Mouse (Mus musculus) embryonic facial prominence, embryonic 15.5 days (tissue): ENCODE measurements around the gene Ldlrad3. TPM values are rescaled to one million over a fixed set of nuclear protein-coding genes. Genes with fewer than 3 reads are reported as not detected.

Experiments
- ATAC-seq: fragments of 200-750 bp; cut with Nextera tagmentation; 2 replicates; pipeline ENCODE4 v1.8.0; 2017; ENCODE audit warnings: low read depth, moderate TSS enrichment; ENCODE audit not compliant: insufficient number of reproducible peaks, low FRiP score, low TSS enrichment
- H3K27ac ChIP-seq: fragments of 300-500 bp; sonication (generic); replicated peaks from 2 replicates; pipeline ENCODE4 v1.5.1; 2015; ENCODE audit warnings: mild to moderate bottlenecking, inconsistent platforms
- H3K27me3 ChIP-seq: fragments of 300-500 bp; sonication (generic); 2 replicates; pipeline ENCODE4 v1.6.1; 2015; ENCODE audit warnings: inconsistent platforms
- H3K36me3 ChIP-seq: fragments of 300-500 bp; sonication (generic); 2 replicates; pipeline ENCODE4 v1.6.1; 2015; ENCODE audit warnings: mild to moderate bottlenecking, inconsistent platforms
- H3K4me1 ChIP-seq: fragments of 300-500 bp; sonication (generic); 2 replicates; pipeline ENCODE4 v1.6.1; 2015; ENCODE audit warnings: inconsistent platforms
- H3K4me2 ChIP-seq: fragments of 300-500 bp; sonication (generic); replicated peaks from 2 replicates; pipeline ENCODE4 v1.6.1; 2015; ENCODE audit warnings: mild to moderate bottlenecking, inconsistent platforms
- H3K4me3 ChIP-seq: fragments of 300-500 bp; sonication (generic); replicated peaks from 2 replicates; pipeline ENCODE4 v1.5.1; 2015; ENCODE audit warnings: mild to moderate bottlenecking, inconsistent platforms
- H3K9ac ChIP-seq: fragments of 300-500 bp; sonication (generic); 2 replicates; pipeline ENCODE4 v1.6.1; 2015; ENCODE audit warnings: inconsistent platforms
- H3K9me3 ChIP-seq: fragments of 300-500 bp; sonication (generic); replicated peaks from 2 replicates; pipeline ENCODE4 v1.6.1; 2016; ENCODE audit warnings: inconsistent platforms
- WGBS: fragments of 180-500 bp; shearing (Covaris S2); methylation state at CpG from one replicate; pipeline ENCODE4 v1.1.7; 2015; 5-methylcytosine and 5-hydroxymethylcytosine counted together
- polyA plus RNA-seq: library from polyadenylated mRNA; unstranded; fragments of >200 nt; fragmentation: Nextera tagmentation; extraction: Ambion mirVana; gene quantifications from 2 replicates; pipeline ENCODE4 v1.2.1, GENCODE M21; 2015

The Ldlrad3 gene
- polyA plus RNA-seq, 1 experiment from 2014 or later = 59.9 TPM

DNA sequence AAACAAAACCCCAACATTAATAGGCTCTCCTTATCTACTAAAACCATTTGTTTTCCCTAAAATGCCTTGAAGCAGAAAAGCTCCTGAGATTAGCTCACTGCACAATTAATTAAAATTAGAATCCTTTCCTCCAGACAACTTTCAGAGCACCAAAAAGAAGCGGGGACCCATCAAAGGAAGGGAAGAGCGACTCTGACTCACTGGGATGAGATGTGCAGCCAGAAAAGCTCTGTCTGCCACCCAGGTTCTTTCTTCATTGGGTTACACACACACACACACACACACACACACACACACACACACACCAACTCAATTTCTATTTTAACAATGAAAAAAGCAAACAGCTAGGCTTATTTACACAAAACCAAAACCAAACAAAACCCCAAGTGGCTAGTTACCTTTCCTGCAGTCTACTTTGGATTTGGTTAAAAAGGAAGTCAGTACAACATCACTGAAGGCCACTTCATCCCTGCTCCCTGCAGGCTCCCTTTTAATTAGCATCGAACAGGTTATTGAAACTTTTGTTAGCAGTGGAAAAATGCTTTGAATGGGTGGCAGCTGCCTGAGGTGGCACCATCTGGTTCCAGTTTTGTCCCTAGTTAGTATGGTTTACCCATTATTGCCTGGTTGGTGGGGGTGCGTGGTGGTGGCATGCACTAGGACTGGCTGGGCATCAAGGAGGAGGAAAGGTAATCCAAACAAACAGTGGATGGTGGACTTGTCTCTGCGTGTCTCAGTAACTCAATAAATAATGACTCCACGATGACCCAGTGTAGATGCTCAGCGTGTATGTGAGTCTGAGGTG lies 235.3 kb downstream of the Ldlrad3 start:
- Histone ChIP-seq H3K9me3 (no peaks in the 10 kb centered on the region), H3K4me1 (no peaks in the 10 kb centered on the region), H3K36me3 (peaks cover 22% of the 10 kb centered on the region), H3K27me3 (no peaks in the 10 kb centered on the region), H3K27ac (no peak overlapping the region), H3K4me2 (no peak overlapping the region), H3K4me3 (no peak overlapping the region), H3K9ac (no peak overlapping the region)
- ATAC-seq = no peak
- 62% methylated on average over 7 of the region's 7 CpGs for WGBS

DNA sequence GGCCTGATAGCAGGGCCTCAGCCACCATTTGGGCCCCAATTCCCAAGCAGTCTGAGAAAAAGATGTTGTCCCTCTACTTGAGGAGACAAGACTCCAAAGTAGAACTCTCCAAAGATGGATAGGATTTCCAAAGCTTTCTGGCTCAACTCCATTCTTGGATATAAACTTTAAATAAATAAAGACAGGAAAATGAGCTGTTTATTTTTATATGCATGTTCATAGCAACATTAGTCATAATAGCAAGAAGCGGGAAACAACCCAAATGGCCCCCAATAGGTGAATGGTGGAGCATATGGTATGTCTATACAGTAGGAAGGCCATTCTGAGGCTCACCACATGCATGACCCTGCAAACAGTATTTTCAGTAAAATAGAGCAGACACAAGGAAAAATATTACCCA lies 251.2 kb downstream of the Ldlrad3 start:
- Histone ChIP-seq H3K9me3 (no peaks in the 10 kb centered on the region), H3K9ac (no peak overlapping the region), H3K4me2 (no peak overlapping the region), H3K27me3 (no peaks in the 10 kb centered on the region), H3K27ac (no peak overlapping the region), H3K36me3 (no peaks in the 10 kb centered on the region), H3K4me1 (no peaks in the 10 kb centered on the region), H3K4me3 (no peak overlapping the region)
- ATAC-seq = no peak
- 81% methylated on average over 1 of the region's 1 CpGs for WGBS

DNA sequence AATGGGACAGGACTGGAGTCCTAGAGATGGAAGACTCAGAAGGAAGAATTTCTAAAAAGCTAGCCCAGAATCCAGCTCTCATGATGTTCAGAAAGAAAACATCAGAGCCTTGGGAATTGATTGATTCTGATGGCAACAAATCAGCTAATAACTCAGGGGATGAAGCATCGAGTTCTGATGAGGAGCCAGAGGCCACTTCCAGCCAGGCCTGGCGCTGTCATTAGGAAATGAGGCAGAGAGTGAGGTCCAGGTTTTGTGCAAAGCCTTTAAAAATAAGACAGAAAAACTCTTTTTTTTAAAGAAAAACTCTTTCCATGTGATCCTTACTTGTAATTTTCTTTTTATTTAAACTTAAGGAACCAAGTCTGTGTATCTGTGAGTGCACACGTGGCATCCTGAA lies 252.9 kb downstream of the Ldlrad3 start:
- H3K4me3 ChIP-seq = no peak overlapping the region
- ATAC-seq = no peak

DNA sequence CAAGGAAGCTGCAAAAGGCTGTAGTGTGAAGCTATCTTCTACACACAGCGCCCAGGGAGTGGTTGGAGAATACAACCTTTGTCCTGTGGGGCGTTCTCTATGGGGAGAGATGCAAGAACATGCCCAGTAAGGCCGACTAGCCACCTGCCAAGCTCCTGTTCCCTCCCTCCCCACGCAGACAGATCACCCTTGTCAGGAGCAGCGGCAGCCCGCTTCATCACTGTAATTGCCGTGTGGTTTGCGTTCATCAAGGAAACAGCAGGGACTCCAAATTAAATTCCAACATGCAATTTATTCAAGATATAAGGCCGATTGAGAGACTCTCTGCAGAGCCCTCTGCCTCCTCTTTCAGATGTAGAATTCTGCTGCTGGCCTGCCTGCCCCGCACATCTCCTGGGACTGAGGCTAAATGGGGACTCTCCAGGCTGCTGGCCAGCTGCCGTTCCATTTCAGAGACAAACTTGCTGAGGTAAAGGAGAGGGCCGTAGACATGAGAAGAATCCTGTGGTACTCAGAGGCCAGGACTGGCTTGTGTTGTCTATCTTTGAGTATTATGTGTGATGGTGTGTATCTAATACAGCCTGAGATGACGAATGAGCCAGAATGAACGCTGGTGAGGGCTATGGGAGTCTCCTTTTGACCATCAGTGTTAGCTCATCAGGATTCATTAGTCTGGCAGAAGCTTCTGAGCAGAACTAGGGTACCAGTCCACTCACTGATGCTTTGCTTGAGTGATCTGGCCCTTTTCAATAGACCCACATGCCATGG lies 253.8 kb downstream of the Ldlrad3 start:
- Histone ChIP-seq H3K9ac (no peak overlapping the region), H3K27ac (no peak overlapping the region), H3K4me1 (no peaks in the 10 kb centered on the region), H3K4me3 (no peak overlapping the region), H3K9me3 (no peaks in the 10 kb centered on the region), H3K4me2 (no peak overlapping the region), H3K36me3 (no peaks in the 10 kb centered on the region), H3K27me3 (no peaks in the 10 kb centered on the region)
- ATAC-seq = no peak
- 63% methylated on average over 14 of the region's 14 CpGs for WGBS

More for the DNA sequence above, 252.9 kb downstream of the Ldlrad3 start:
- H3K9ac ChIP-seq = no peak overlapping the region
- H3K4me1 ChIP-seq = no peaks in the 10 kb centered on the region
- H3K36me3 ChIP-seq = no peaks in the 10 kb centered on the region
- no peaks in the 10 kb centered on the region for H3K27me3 ChIP-seq
- 76% methylated on average over 3 of the region's 3 CpGs for WGBS
- H3K4me2 ChIP-seq = no peak overlapping the region
- no peak overlapping the region for H3K27ac ChIP-seq
- H3K9me3 ChIP-seq = no peaks in the 10 kb centered on the region

DNA sequence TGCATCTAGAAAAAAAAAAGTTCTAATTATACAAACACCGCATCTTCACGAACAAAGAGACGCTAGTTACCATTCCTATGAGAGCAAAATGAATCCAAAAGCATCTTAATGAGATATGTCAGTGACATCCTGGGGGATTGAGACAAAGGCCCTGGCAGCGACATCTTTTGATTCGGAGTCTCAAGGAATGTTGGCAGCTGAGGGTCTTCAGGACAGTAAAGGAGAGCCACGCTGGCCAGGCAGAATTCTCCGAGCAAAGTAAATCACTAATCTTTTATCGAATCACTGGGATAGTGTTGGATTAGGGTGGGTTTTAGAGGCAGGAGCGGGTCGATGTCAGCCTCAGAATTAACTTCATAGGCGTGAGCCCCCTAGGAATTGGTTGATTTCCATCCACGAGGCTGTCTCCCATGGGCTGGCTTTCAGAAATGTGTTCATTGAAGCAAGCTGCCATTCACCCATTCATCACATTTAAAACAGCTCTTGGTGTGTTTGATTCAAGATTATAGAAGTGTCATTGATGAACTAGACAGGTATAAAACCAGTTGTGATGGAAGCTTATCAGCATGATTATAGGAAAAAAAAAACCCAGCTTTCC lies 260.5 kb downstream of the Ldlrad3 start:
- WGBS = 67% methylated on average over 12 of the region's 12 CpGs
- H3K36me3 ChIP-seq = no peaks in the 10 kb centered on the region
- H3K4me1 ChIP-seq = no peaks in the 10 kb centered on the region
- H3K4me2 ChIP-seq = no peak overlapping the region
- H3K9me3 ChIP-seq = no peaks in the 10 kb centered on the region
- no peak for ATAC-seq
- H3K27ac ChIP-seq = no peak overlapping the region
- no peaks in the 10 kb centered on the region for H3K27me3 ChIP-seq
- H3K9ac ChIP-seq = no peak overlapping the region
- no peak overlapping the region for H3K4me3 ChIP-seq

DNA sequence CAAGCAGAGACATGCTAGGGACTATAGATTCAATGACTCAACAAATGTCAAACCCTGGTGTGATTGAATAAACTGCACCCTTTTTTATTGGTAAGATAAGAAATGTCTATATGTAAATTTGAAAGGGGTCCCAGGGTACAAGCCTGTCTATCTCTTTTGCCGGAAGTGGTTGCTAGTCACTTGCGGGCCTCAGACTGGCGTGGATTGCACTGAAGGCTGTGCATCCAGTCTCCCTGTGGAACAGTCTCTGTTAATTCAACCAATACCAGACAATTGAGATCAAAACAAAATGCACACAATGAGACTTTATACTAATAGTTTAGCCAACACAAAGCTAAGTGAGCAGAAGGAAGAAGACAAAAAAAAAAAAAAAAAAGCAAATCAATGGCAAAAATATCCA lies 261.0 kb downstream of the Ldlrad3 start:
- Histone ChIP-seq H3K27me3 (no peaks in the 10 kb centered on the region), H3K9me3 (no peaks in the 10 kb centered on the region), H3K4me2 (no peak overlapping the region), H3K9ac (no peak overlapping the region), H3K27ac (no peak overlapping the region), H3K36me3 (no peaks in the 10 kb centered on the region), H3K4me1 (no peaks in the 10 kb centered on the region), H3K4me3 (no peak overlapping the region)
- no peak for ATAC-seq
- 77% methylated on average over 3 of the region's 3 CpGs for WGBS

DNA sequence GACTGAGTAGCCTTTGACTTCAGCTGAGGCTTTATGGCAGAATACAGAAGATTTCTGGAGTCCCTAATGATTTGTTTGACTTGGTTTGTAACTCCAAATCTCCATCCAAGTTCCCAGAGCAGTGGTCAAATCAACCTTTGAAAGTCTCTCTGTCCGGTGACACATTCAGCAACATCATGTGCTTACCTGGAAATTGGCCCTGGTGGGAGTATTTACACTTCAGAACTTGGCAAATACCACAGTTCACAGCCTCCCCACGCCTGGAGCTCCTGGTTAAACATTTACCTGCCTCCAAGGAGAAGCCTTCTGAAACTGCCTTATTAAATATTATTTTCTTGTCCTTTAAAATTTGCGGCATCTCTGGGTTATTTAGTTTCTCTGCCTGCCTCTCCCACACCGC lies 263.0 kb downstream of the Ldlrad3 start:
- no peak overlapping the region for H3K9ac ChIP-seq
- 78% methylated on average over 4 of the region's 4 CpGs for WGBS
- H3K36me3 ChIP-seq = no peaks in the 10 kb centered on the region
- no peak overlapping the region for H3K4me2 ChIP-seq
- no peak for ATAC-seq
- no peaks in the 10 kb centered on the region for H3K27me3 ChIP-seq
- no peaks in the 10 kb centered on the region for H3K9me3 ChIP-seq
- no peaks in the 10 kb centered on the region for H3K4me1 ChIP-seq
- H3K27ac ChIP-seq = no peak overlapping the region
- no peak overlapping the region for H3K4me3 ChIP-seq

DNA sequence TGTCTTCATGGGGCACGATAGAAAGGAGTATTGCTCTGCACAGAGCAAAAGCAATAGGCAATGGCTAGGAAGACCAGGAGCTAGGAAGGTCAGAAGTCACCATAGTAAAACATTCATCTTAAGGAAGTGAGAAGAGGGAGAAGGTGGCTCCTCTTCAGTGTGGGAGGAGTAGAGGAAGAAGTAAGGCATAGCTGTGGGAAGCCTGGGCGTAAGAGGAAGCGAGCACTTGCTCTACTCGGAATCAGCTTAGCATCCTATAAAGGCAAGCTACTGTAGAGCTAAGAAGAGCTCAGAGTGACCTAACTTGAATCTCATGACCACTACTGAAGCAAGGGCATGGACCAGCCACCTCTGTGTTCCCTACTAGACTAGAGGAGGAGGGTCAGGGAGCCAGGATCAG lies 263.9 kb downstream of the Ldlrad3 start:
- no peaks in the 10 kb centered on the region for H3K4me1 ChIP-seq
- H3K4me3 ChIP-seq = no peak overlapping the region
- H3K4me2 ChIP-seq = no peak overlapping the region
- no peak overlapping the region for H3K9ac ChIP-seq
- no peaks in the 10 kb centered on the region for H3K9me3 ChIP-seq
- ATAC-seq = no peak
- 89% methylated on average over 4 of the region's 4 CpGs for WGBS
- no peaks in the 10 kb centered on the region for H3K27me3 ChIP-seq
- H3K36me3 ChIP-seq = no peaks in the 10 kb centered on the region
- H3K27ac ChIP-seq = no peak overlapping the region

DNA sequence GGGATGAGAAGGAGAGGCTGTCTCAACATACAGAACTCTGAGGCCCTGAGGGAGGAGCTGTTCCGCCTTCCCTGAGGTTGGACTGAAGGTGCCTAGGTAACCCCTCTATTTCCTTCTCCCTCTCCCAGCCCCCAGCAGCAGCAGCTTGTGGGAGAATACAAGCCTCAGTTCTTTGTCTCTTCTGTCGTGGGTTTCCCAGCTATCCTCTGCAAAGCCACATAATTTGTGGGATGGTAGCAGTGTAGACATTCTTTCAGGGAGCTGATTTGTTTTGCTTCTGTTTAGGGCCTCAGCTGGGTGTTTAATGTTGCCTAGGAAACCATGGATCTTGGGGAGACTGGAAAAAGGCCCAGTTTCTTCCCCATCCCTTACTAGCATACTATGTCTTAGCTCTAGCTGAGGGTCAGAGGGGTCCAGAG lies 266.0 kb downstream of the Ldlrad3 start:
- H3K4me3 ChIP-seq = no peak overlapping the region
- H3K27me3 ChIP-seq = no peaks in the 10 kb centered on the region
- no peak overlapping the region for H3K9ac ChIP-seq
- no peaks in the 10 kb centered on the region for H3K9me3 ChIP-seq
- no peaks in the 10 kb centered on the region for H3K4me1 ChIP-seq
- 0 out of 2 replicates have a peak, but pooled peaks have one; percentile 15 for ATAC-seq
- WGBS = 41% methylated on average over 2 of the region's 2 CpGs
- no peak overlapping the region for H3K4me2 ChIP-seq
- H3K27ac ChIP-seq = no peak overlapping the region
- H3K36me3 ChIP-seq = no peaks in the 10 kb centered on the region

DNA sequence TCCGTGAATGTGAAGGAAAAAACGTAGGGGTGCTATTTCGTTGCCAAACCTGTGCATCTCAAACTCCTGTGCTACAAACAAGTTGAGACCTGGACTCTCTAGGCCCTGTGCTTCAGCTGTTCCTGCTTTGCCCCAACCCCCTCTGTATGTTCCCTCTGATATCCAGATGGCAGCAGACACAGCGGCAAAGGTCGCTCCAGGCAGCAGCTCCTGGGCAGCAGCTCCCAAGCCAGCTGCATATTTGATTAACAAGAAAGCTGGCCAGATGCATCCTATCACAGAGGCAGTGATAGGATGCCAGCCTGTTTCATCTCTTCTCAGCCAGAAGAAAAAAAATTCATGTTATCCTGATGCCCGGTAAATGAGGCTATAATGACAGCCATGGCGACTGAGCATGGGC lies 267.7 kb downstream of the Ldlrad3 start:
- no peak for ATAC-seq
- Histone ChIP-seq H3K36me3 (no peaks in the 10 kb centered on the region), H3K4me3 (no peak overlapping the region), H3K4me2 (no peak overlapping the region), H3K4me1 (no peaks in the 10 kb centered on the region), H3K27me3 (no peaks in the 10 kb centered on the region), H3K9me3 (no peaks in the 10 kb centered on the region), H3K27ac (no peak overlapping the region), H3K9ac (no peak overlapping the region)
- WGBS = 64% methylated on average over 7 of the region's 7 CpGs

DNA sequence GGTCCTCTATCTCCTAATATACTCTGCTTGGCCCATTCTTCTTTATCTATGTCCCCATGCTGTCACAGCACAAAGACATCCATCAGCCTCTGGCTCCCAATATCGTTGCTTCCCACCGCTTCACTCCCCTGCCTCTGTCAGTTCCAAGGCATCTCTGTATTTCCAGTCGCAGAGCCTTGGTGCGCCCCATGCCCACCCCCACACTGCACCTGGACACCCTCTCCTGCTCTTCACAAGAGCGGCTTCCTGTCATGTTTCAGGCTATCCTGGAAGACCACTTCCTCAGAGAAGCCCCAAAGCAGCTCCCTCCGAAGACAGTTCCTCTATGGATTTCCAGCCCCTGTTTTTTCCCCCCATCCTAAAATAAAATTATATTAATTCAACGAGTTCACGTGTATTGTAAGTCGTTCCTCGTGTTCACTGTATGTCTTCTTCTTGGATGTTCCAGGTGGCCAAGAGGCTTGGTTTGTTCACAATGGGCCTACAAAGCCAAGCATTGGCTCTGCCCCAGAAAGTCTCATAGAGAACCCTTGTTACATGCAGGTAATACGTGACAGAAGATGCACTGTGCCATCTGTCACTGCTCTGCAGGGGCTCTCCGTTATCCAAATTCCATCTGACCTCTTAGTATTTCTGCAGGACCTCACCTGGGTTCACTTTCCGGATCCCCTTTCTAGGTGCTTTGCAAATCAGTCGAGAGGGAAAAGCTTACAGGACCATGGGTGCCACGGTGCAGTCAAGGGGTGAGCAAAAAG lies 276.7 kb downstream of the Ldlrad3 start:
- Histone ChIP-seq H3K4me2 (no peak overlapping the region), H3K4me1 (peaks cover 6% of the 10 kb centered on the region; the same call in 1 of the 2 replicates), H3K27me3 (no peaks in the 10 kb centered on the region), H3K27ac (no peak overlapping the region), H3K9ac (no peak overlapping the region), H3K9me3 (no peaks in the 10 kb centered on the region), H3K36me3 (no peaks in the 10 kb centered on the region), H3K4me3 (no peak overlapping the region)
- ATAC-seq = no peak
- WGBS = 90% methylated on average over 15 of the region's 15 CpGs
